Mouse (Mus musculus) spleen, adult 2 months (tissue): ENCODE data around the gene Agpat4.

Experiments used
- CTCF ChIP-seq: fragments of 200-500 bp; IDR thresholded peaks from 2 replicates; pipeline ENCODE4 v1.5.1; 2011; ENCODE audit warnings: mild to moderate bottlenecking, inconsistent platforms; ENCODE audit not compliant: insufficient read depth, insufficient read length, insufficient replicate concordance; ENCODE audit errors: extremely low read depth
- POLR2A ChIP-seq: fragments of 200-500 bp; IDR thresholded peaks from 2 replicates; pipeline ENCODE4 v1.6.1; 2011; ENCODE audit warnings: low read depth, low read length, inconsistent platforms

- TF ChIP-seq CTCF (no peak), POLR2A (no peak)
Observed at GRCm38 (mm10) chr17:12134975-12135633, 16.6 kb downstream of the Agpat4 start.
